Mouse (Mus musculus) liver, embryonic 16.5 days (tissue): Measurements from ENCODE around the gene Tlx1. TPM values are rescaled to one million over a fixed set of nuclear protein-coding genes. Genes with fewer than 3 reads are reported as not detected.

Source experiments
- ATAC-seq: fragments of 200-750 bp; cut with Nextera tagmentation; 2 replicates; pipeline ENCODE4 v1.8.0; 2017; ENCODE audit warnings: low read depth, mild to moderate bottlenecking, moderate number of reproducible peaks, moderate library complexity
- H3K27ac ChIP-seq: fragments of 300-500 bp; sonication (generic); 2 replicates; pipeline ENCODE4 v1.5.1; 2014; ENCODE audit warnings: mild to moderate bottlenecking, low read length
- H3K27me3 ChIP-seq: fragments of 300-500 bp; sonication (generic); 2 replicates; pipeline ENCODE4 v1.6.1; 2014; ENCODE audit warnings: low read depth, low read length, mixed read lengths; ENCODE audit not compliant: control insufficient read depth, insufficient read depth
- H3K36me3 ChIP-seq: fragments of 300-500 bp; sonication (generic); 2 replicates; pipeline ENCODE4 v1.6.1; 2014; ENCODE audit warnings: mild to moderate bottlenecking; ENCODE audit not compliant: control insufficient read depth, insufficient read depth
- H3K4me1 ChIP-seq: fragments of 300-500 bp; sonication (generic); 2 replicates; pipeline ENCODE4 v1.6.1; 2014; ENCODE audit warnings: low read depth, low read length, mixed read lengths; ENCODE audit not compliant: control insufficient read depth
- H3K4me2 ChIP-seq: fragments of 300-500 bp; sonication (generic); 2 replicates; pipeline ENCODE4 v1.6.1; 2014; ENCODE audit warnings: low read depth, low read length, mixed read lengths
- H3K4me3 ChIP-seq: fragments of 300-500 bp; sonication (generic); 2 replicates; pipeline ENCODE4 v1.5.1; 2014; ENCODE audit warnings: low read depth, mild to moderate bottlenecking, low read length
- H3K9ac ChIP-seq: fragments of 300-500 bp; sonication (generic); 2 replicates; pipeline ENCODE4 v1.6.1; 2014; ENCODE audit warnings: low read depth, low read length
- H3K9me3 ChIP-seq: fragments of 300-500 bp; sonication (generic); replicated peaks from 2 replicates; pipeline ENCODE4 v1.6.1; 2016; ENCODE audit warnings: low read length; ENCODE audit not compliant: control insufficient read depth
- WGBS: fragments of 180-500 bp; shearing (Covaris S2); extraction: QIAGEN DNeasy Blood & Tissue Kit; methylation state at CpG from one replicate; pipeline ENCODE4 v1.1.7; 2014; ENCODE audit not compliant: insufficient replicate concordance; 5-methylcytosine and 5-hydroxymethylcytosine counted together
- polyA plus RNA-seq: library from polyadenylated mRNA; unstranded; fragments of >200 nt; fragmentation: Nextera tagmentation; extraction: Ambion mirVana; gene quantifications from 2 replicates; pipeline ENCODE4 v1.2.1, GENCODE M21; 2015

The Tlx1 gene
- polyA plus RNA-seq, 1 experiment from 2014 or later = 0.07 TPM

- no peak for ATAC-seq
- H3K36me3 ChIP-seq = no peaks in the 10 kb centered on the region
- H3K4me1 ChIP-seq = no peaks in the 10 kb centered on the region
- peaks cover 80% of the 10 kb centered on the region for H3K27me3 ChIP-seq
- no peak overlapping the region for H3K27ac ChIP-seq
- WGBS = 9% methylated on average over 3 of the region's 3 CpGs
- H3K4me3 ChIP-seq = no peak overlapping the region
- H3K4me2 ChIP-seq = no peak overlapping the region
- H3K9ac ChIP-seq = no peak overlapping the region
- H3K9me3 ChIP-seq = no peaks in the 10 kb centered on the region
Observed at GRCm38 (mm10) chr19:45142531-45142930, 7.9 kb upstream of the Tlx1 start.

DNA sequence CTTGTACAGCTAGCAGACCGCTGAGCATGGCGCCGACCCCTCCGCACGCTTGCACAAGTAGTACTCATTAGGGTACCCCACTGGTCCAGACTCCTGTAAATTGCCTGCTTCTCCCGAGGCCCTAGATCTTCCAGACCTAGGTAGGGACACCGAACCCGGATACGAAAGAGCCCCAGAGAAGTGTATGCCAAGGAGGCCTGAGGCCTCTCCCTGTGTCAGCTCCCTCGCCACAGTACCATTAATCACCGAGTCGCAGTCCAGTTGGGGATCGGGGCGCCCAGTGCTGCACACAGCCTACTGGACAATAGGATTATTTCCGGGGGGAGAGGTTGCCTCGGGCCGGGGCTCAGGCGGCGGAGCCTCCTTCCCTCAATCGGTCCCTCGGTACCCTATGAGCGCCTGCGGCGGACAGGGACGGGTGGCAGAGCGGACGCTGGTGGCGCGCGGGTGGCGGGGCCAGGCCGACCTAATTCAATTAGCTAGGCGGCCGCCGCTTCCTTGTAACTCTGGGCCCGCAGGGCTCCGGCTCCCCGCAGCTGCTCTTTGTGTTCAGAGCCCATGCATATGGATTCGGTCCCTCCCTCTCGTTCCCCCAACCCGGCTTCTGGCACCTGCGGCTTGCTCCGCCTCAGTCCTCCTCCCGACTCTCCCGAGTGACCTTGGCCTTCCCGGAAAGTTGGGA, 7.1 kb upstream of the Tlx1 start:
- H3K27me3 ChIP-seq = peaks cover 88% of the 10 kb centered on the region
- H3K9ac ChIP-seq = no peak overlapping the region
- no peaks in the 10 kb centered on the region for H3K9me3 ChIP-seq
- no peak overlapping the region for H3K27ac ChIP-seq
- H3K4me1 ChIP-seq = no peaks in the 10 kb centered on the region
- H3K4me2 ChIP-seq = no peak overlapping the region
- H3K36me3 ChIP-seq = no peaks in the 10 kb centered on the region
- WGBS = 4% methylated on average over 46 of the region's 46 CpGs
- no peak for ATAC-seq
- H3K4me3 ChIP-seq = no peak overlapping the region

GRCm38 (mm10) chr19:45147071-45147470, 3.4 kb upstream of the Tlx1 start:
- H3K9ac ChIP-seq = no peak overlapping the region
- H3K9me3 ChIP-seq = no peaks in the 10 kb centered on the region
- no peaks in the 10 kb centered on the region for H3K4me1 ChIP-seq
- no peaks in the 10 kb centered on the region for H3K36me3 ChIP-seq
- H3K27ac ChIP-seq = no peak overlapping the region
- peaks cover 97% of the 10 kb centered on the region for H3K27me3 ChIP-seq
- no peak for ATAC-seq
- no peak overlapping the region for H3K4me2 ChIP-seq
- 1% methylated on average over 4 of the region's 4 CpGs for WGBS
- no peak overlapping the region for H3K4me3 ChIP-seq

GRCm38 (mm10) chr19:45151361-45152182, 1.1 kb downstream of the Tlx1 start:
- 5% methylated on average over 36 of the region's 36 CpGs for WGBS
- Histone ChIP-seq H3K4me1 (no peaks in the 10 kb centered on the region), H3K4me2 (no peak overlapping the region), H3K4me3 (no peak overlapping the region), H3K9me3 (no peaks in the 10 kb centered on the region), H3K27ac (no peak overlapping the region), H3K36me3 (no peaks in the 10 kb centered on the region), H3K27me3 (peaks cover 98% of the 10 kb centered on the region), H3K9ac (no peak overlapping the region)
- no peak for ATAC-seq

GRCm38 (mm10) chr19:45152183-45152650, 1.7 kb downstream of the Tlx1 start:
- WGBS = 8% methylated on average over 8 of the region's 8 CpGs
- no peaks in the 10 kb centered on the region for H3K4me1 ChIP-seq
- ATAC-seq = no peak
- H3K27ac ChIP-seq = no peak overlapping the region
- no peaks in the 10 kb centered on the region for H3K36me3 ChIP-seq
- peaks cover 98% of the 10 kb centered on the region for H3K27me3 ChIP-seq
- no peaks in the 10 kb centered on the region for H3K9me3 ChIP-seq
- H3K4me2 ChIP-seq = no peak overlapping the region
- no peak overlapping the region for H3K9ac ChIP-seq
- no peak overlapping the region for H3K4me3 ChIP-seq

DNA sequence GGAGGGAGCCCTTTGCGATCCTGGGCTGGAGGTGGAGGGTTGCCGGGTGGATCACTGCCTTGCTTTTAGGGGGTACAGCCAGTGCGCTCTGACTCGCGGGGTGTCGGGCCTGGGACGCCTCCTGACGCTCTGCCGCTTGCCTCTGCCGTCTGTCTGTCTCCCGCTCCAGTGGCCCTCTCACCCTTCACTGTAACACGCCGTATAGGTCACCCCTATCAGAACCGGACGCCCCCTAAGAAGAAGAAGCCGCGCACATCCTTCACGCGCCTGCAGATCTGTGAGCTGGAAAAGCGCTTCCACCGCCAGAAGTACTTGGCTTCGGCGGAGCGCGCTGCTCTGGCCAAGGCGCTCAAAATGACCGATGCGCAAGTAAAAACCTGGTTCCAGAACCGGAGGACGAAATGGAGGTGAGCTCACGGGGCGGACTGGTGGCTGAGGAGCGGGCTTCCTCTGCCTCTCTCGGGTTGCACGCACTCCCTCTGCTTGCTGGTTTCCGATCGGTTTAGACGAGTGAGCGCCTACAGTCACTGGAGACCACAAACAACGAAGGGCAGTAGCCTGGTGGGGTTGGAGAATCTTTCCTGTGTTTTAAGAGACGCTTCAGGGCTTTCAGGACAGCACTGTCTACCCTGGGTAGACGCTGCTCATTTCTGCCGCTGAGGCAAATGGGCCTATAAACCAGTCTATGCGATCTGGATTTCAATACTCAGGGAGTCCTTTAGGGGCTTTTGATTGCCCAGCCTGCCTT, 3.0 kb downstream of the Tlx1 start:
- no peaks in the 10 kb centered on the region for H3K9me3 ChIP-seq
- H3K4me3 ChIP-seq = no peak overlapping the region
- no peak for ATAC-seq
- 3% methylated on average over 44 of the region's 44 CpGs for WGBS
- H3K27ac ChIP-seq = no peak overlapping the region
- peaks cover 97% of the 10 kb centered on the region for H3K27me3 ChIP-seq
- H3K9ac ChIP-seq = no peak overlapping the region
- no peaks in the 10 kb centered on the region for H3K36me3 ChIP-seq
- H3K4me1 ChIP-seq = no peaks in the 10 kb centered on the region
- no peak overlapping the region for H3K4me2 ChIP-seq

GRCm38 (mm10) chr19:45154059-45154386, 3.5 kb downstream of the Tlx1 start:
- no peak overlapping the region for H3K27ac ChIP-seq
- H3K4me1 ChIP-seq = no peaks in the 10 kb centered on the region
- no peak overlapping the region for H3K4me3 ChIP-seq
- H3K9ac ChIP-seq = no peak overlapping the region
- no peaks in the 10 kb centered on the region for H3K36me3 ChIP-seq
- no peak for ATAC-seq
- no peaks in the 10 kb centered on the region for H3K9me3 ChIP-seq
- no peak overlapping the region for H3K4me2 ChIP-seq
- H3K27me3 ChIP-seq = peaks cover 97% of the 10 kb centered on the region
- WGBS = under 1% methylated on average over 20 of the region's 24 CpGs

DNA sequence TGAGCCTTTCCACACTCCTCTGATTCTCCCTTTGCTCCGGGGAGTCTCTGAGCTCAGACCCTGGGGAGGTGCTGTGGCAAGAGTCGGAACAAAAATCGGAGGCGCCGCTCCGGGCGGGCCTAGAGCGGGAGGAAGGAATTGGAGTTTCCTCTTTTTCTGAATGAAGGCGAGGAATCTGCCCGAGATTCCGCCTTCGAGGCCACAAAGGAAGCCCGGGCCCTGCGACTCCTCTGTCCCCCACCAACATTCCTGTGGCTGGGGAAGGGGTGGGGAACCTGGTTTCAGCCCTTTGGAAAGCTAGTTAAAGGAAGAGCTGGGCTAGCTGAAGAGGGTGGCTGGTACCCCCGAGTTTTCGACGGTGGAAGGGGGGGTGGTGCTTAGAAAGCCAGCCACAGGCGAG, 4.0 kb downstream of the Tlx1 start:
- H3K27me3 ChIP-seq = peaks cover 99% of the 10 kb centered on the region
- H3K4me3 ChIP-seq = no peak overlapping the region
- no peaks in the 10 kb centered on the region for H3K4me1 ChIP-seq
- no peak for ATAC-seq
- H3K36me3 ChIP-seq = no peaks in the 10 kb centered on the region
- no peak overlapping the region for H3K9ac ChIP-seq
- 1% methylated on average over 18 of the region's 18 CpGs for WGBS
- no peak overlapping the region for H3K27ac ChIP-seq
- H3K9me3 ChIP-seq = no peaks in the 10 kb centered on the region
- H3K4me2 ChIP-seq = no peak overlapping the region
